In genomic region chr9:30235791-30236190, GRCm38 (mm10) we compare ENCODE assay signal across 21 mouse cellular contexts.
"Had no signal": no experiment of that assay in that cellular context is flagged by ENCODE, and none has a peak within 500 bp of the region (broad histone marks: within the 10 kb centered on the region; RNA-seq: fewer than 3 reads in every experiment).

No protein-coding gene starts in this region.

- ATAC-seq: forebrain, embryonic 16.5 days; inflammation-experienced regulatory T-cells, adult 6 months; intestine, embryonic 15.5 days; intestine, postnatal 0 days had no signal

- DNase-seq: gastrocnemius, adult 2 months; gastrocnemius, postnatal 10 days; gastrocnemius, postnatal 25 days; heart, postnatal 4 days; kidney, adult 18-20 months; kidney, adult 8-10 months; kidney, postnatal 10 days; kidney, postnatal 25 days; kidney, postnatal 4 days; liver had no signal

- H3K9ac ChIP-seq: heart, embryonic 12.5 days; hindbrain, embryonic 15.5 days; intestine, embryonic 15.5 days; limb, embryonic 12.5 days had no signal

- H3K36me3 ChIP-seq: heart, embryonic 10.5 days; heart, embryonic 12.5 days; hindbrain, embryonic 15.5 days; intestine, embryonic 15.5 days; limb, embryonic 10.5 days; limb, embryonic 12.5 days had no signal

- H3K27me3 ChIP-seq: heart, embryonic 12.5 days; hindbrain, embryonic 15.5 days; intestine, embryonic 15.5 days; limb, embryonic 12.5 days had no signal

- H3K4me2 ChIP-seq: heart, embryonic 12.5 days; hindbrain, embryonic 15.5 days; intestine, embryonic 15.5 days; limb, embryonic 12.5 days had no signal

- H3K4me1 ChIP-seq: heart, embryonic 10.5 days; heart, embryonic 12.5 days; intestine, embryonic 15.5 days had no signal

- H3K27ac ChIP-seq: gastrocnemius, adult 2 months; heart, embryonic 10.5 days; intestine, embryonic 15.5 days; layer of hippocampus, adult 2 months; limb, embryonic 10.5 days; limb, embryonic 12.5 days had no signal

- H3K4me3 ChIP-seq: gastrocnemius, adult 2 months; heart, embryonic 10.5 days; heart, embryonic 12.5 days; hindbrain, embryonic 15.5 days; intestine, embryonic 15.5 days; layer of hippocampus, adult 2 months; left cerebral cortex, adult 2 months; limb, embryonic 10.5 days; limb, embryonic 12.5 days had no signal

- H3K9me3 ChIP-seq: heart, embryonic 10.5 days; heart, embryonic 12.5 days; hindbrain, embryonic 15.5 days; intestine, embryonic 15.5 days; limb, embryonic 10.5 days; limb, embryonic 12.5 days had no signal
